Mouse (Mus musculus) small intestine, adult 2 months (tissue): Measurements from ENCODE around the gene Cep44. TPM values are rescaled to one million over a fixed set of nuclear protein-coding genes. Genes with fewer than 3 reads are reported as not detected.

Source experiments
- H3K27ac ChIP-seq: fragments of 200-500 bp; 2 replicates; pipeline ENCODE4 v1.5.1; 2012; ENCODE audit warnings: low read depth, low read length, control low read depth, inconsistent platforms; ENCODE audit not compliant: insufficient read depth
- H3K27me3 ChIP-seq: fragments of 200-500 bp; 2 replicates; pipeline ENCODE4 v1.6.1; 2012; ENCODE audit warnings: mild to moderate bottlenecking, moderate library complexity, low read length, inconsistent platforms; ENCODE audit not compliant: control insufficient read depth, insufficient read depth
- H3K36me3 ChIP-seq: fragments of 200-500 bp; 2 replicates; pipeline ENCODE4 v1.6.1; 2012; ENCODE audit warnings: mild to moderate bottlenecking, low read length, control low read depth, inconsistent platforms; ENCODE audit not compliant: control insufficient read depth, insufficient read depth
- H3K4me1 ChIP-seq: fragments of 200-500 bp; 2 replicates; pipeline ENCODE4 v1.6.1; 2012; ENCODE audit warnings: low read length, inconsistent platforms, mixed read lengths; ENCODE audit not compliant: control insufficient read depth, insufficient read depth, insufficient read length
- H3K4me3 ChIP-seq: fragments of 200-500 bp; 2 replicates; pipeline ENCODE4 v1.5.1; 2012; ENCODE audit warnings: low read depth, mild to moderate bottlenecking, control low read depth, inconsistent platforms, low read length, moderate library complexity
- CTCF ChIP-seq: fragments of 200-500 bp; IDR thresholded peaks from 2 replicates; pipeline ENCODE4 v1.5.1; 2012; ENCODE audit warnings: low read depth, mild to moderate bottlenecking, control low read depth, inconsistent platforms, low read length, moderate library complexity, mixed read lengths; ENCODE audit not compliant: insufficient replicate concordance, insufficient read length; ENCODE audit errors: extremely low read depth
- POLR2A ChIP-seq: fragments of 200-500 bp; IDR thresholded peaks from 2 replicates; pipeline ENCODE4 v1.6.1; 2012; ENCODE audit warnings: low read depth, mild to moderate bottlenecking, control low read depth, inconsistent platforms, low read length, moderate library complexity
- WGBS: fragments of 180-500 bp; shearing (Covaris S2); methylation state at CpG from one replicate; pipeline ENCODE4 v1.1.7; 2018; 5-methylcytosine and 5-hydroxymethylcytosine counted together
- polyA plus RNA-seq: library from polyadenylated mRNA; depleted of rRNA; stranded (reverse); fragments of >200 nt; gene quantifications from 2 replicates; pipeline ENCODE4 v1.2.3, GENCODE M21; 2012

Cep44 gene
- polyA plus RNA-seq, 1 experiment: 3.8 TPM

DNA sequence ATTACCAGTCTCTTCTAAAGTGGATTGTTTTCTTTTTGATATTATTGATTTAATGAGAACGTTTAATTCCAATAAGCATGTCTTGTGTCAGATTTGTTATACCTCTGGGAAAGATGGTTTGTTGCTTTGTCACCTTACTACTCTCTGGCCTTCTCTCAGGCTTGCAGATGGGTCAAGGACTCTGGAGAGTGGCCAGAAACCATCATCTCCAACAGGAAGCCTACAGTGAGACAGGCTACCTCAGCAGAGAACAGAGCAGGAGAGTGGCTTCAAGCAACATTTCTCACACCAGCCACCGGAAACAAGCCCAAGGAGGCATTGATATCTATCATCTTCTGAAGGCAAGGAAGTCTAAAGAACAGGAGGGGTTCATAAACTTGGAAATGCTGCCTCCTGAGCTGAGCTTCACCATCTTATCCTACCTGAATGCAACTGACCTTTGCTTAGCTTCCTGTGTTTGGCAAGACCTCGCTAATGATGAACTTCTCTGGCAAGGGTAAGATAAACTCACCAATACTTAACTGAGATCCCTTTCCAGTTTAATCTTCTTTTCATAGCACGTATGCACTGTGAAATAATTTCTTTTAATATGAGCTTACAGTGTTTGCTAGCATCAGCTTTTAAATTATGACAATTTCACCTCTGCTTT, 13.7 kb upstream of the Cep44 start:
- H3K4me1 ChIP-seq: 0 out of 2 replicates have a peak, but pooled peaks cover 2% of the 10 kb centered on the region
- 54% methylated on average over 4 of the region's 4 CpGs for WGBS
- H3K27ac ChIP-seq: no peak overlapping the region

DNA sequence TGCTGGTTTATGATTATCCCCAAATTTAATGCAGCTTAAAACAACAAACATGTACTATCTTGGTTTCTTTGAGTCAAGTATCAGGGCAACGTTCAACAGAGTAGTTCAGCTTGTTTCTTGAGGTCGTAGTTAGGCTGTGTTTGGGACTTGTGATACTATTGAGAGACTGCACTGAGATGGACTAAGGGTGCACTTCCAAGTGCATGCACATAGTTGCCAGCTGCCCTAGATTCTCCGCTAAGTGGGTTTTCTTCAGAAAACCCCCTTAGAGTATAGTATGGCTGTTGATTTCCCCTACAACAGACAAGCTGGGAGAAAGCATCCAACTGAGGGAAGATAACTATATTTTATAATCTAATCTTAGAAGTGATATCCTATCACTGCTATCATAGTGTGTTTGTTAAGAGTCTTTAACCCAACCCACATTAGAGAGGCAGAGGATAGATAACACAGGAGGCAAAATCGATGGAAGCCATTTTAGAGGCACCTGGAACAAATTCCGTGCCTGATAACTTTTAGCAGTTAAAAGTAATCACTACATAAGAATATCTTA, 1.8 kb upstream of the Cep44 start:
- no peak for TF ChIP-seq CTCF
- WGBS: 26% methylated on average over 5 of the region's 5 CpGs
- Histone ChIP-seq H3K4me3 (no peak overlapping the region), H3K36me3 (no peaks in the 10 kb centered on the region), H3K4me1 (peaks cover 4% of the 10 kb centered on the region), H3K27me3 (no peaks in the 10 kb centered on the region), H3K27ac (no peak overlapping the region)

More for the DNA sequence above, 13.7 kb upstream of the Cep44 start:
- Histone ChIP-seq H3K4me3 (no peak overlapping the region), H3K36me3 (peaks cover 10% of the 10 kb centered on the region), H3K27me3 (no peaks in the 10 kb centered on the region)
- no peak for TF ChIP-seq CTCF
- no peak for TF ChIP-seq POLR2A

DNA sequence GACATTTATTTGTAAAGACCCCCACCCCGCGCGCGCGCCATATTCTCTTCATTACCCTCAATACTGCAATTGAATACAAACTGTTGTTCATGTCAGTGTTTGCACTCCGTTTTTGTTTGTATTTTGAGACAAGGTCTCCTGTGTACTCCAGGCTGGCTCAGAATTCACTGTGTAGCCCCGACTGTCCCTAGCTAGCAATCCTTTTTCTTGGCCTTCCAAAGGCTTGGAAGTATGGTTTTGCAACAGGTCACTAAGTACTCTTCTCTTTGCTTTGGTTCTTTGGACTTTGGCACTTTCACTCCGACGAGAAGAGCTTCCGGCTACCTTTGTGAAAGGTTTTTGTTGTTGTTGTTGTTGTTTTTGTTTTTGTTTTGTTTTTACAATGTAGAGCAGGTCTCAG, 1.2 kb upstream of the Cep44 start:
- WGBS: 9% methylated on average over 10 of the region's 10 CpGs
- H3K27ac ChIP-seq: peak overlapping the region; percentile 89
- H3K27me3 ChIP-seq: no peaks in the 10 kb centered on the region
- no peaks in the 10 kb centered on the region for H3K36me3 ChIP-seq
- TF ChIP-seq CTCF: no peak
- no peak for TF ChIP-seq POLR2A
- peak overlapping the region; percentile 36; the same call in 1 of the 2 replicates for H3K4me3 ChIP-seq
- peaks cover 2% of the 10 kb centered on the region; the same call in 1 of the 2 replicates for H3K4me1 ChIP-seq

GRCm38 (mm10) chr8:56551361-56551852, 560 bp upstream of the Cep44 start:
- Histone ChIP-seq H3K27ac (peak overlapping the region; percentile 89), H3K36me3 (no peaks in the 10 kb centered on the region), H3K4me1 (peaks cover 2% of the 10 kb centered on the region; the same call in 1 of the 2 replicates), H3K4me3 (peak overlapping the region; percentile 86), H3K27me3 (no peaks in the 10 kb centered on the region)
- TF ChIP-seq POLR2A (no peak), CTCF (no peak)
- under 1% methylated on average over 28 of the region's 28 CpGs for WGBS

DNA sequence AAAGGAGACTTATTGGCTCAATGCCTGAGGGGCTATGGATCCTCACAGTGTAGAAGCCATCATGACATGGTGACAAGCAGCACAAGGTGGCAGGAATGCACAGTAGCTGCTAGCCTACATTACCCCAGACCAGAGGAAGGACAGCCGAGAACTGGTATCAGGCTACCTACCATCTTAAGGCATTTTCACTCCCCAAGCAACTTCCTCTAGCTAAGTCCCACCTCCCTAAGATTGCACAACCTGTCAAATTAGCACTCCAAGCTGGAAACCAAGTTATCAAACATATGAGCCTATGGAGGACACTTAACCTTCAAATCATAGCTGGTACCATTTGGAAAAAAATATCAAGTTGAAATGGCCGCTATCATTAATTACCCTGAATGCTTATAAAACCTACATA, 3.0 kb downstream of the Cep44 start:
- H3K36me3 ChIP-seq: peaks cover 6% of the 10 kb centered on the region
- no peak overlapping the region for H3K4me3 ChIP-seq
- TF ChIP-seq CTCF: no peak
- no peak for TF ChIP-seq POLR2A
- no peaks in the 10 kb centered on the region for H3K27me3 ChIP-seq
- H3K27ac ChIP-seq: no peak overlapping the region
- WGBS: 88% methylated on average over 2 of the region's 2 CpGs
- H3K4me1 ChIP-seq: peaks cover 2% of the 10 kb centered on the region; the same call in 1 of the 2 replicates

DNA sequence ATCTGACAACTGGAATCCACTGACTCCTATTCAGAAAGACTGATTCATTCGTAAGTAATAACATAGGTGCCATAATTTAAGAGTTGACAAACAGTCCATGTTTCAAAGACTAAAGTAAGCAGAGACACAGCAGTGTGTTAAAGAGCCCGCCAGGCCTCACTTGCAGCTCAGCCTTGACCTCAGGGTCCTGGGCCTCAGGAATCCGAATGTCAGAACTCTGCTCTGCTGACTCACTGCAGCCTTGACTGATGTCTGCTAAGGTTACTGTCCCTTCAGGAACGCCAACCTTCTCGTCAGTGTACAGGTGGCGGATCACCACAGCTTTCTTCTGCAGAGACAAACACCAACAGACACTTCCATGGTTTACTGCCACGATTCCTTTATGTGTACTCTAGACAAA, 10.1 kb downstream of the Cep44 start:
- Histone ChIP-seq H3K27me3 (no peaks in the 10 kb centered on the region), H3K27ac (no peak overlapping the region), H3K4me3 (no peak overlapping the region), H3K4me1 (no peaks in the 10 kb centered on the region), H3K36me3 (peaks cover 34% of the 10 kb centered on the region)
- WGBS: 84% methylated on average over 7 of the region's 7 CpGs
- no peak for TF ChIP-seq CTCF

GRCm38 (mm10) chr8:56530359-56530758, 20.5 kb downstream of the Cep44 start:
- TF ChIP-seq CTCF (peak; percentile 93; the same call in 1 of the 2 replicates), POLR2A (no peak)
- H3K4me1 ChIP-seq: no peaks in the 10 kb centered on the region
- H3K4me3 ChIP-seq: no peak overlapping the region
- H3K27ac ChIP-seq: no peak overlapping the region
- H3K27me3 ChIP-seq: no peaks in the 10 kb centered on the region
- H3K36me3 ChIP-seq: peaks cover 7% of the 10 kb centered on the region
- 2% methylated on average over 3 of the region's 3 CpGs for WGBS
